Mouse (Mus musculus) midbrain, postnatal 0 days (tissue): ENCODE measurements around the gene Sspn. TPM values are rescaled to one million over a fixed set of nuclear protein-coding genes. Genes with fewer than 3 reads are reported as not detected.

Experiments
- ATAC-seq: fragments of 200-750 bp; cut with Nextera tagmentation; 2 replicates; pipeline ENCODE4 v1.8.0; 2017; ENCODE audit warnings: moderate number of reproducible peaks, mild to moderate bottlenecking, moderate TSS enrichment, moderate library complexity; ENCODE audit not compliant: low FRiP score
- DNase-seq: peaks from one replicate; pipeline ENCODE4 v3.0.0-alpha.2; 2015; ENCODE audit warnings: low spot score
- H3K27ac ChIP-seq: fragments of 300-500 bp; sonication (generic); 2 replicates; pipeline ENCODE4 v1.5.1; 2014; ENCODE audit warnings: low read depth, mild to moderate bottlenecking, low read length, mixed read lengths
- H3K27me3 ChIP-seq: fragments of 300-500 bp; sonication (generic); 2 replicates; pipeline ENCODE4 v1.6.1; 2014; ENCODE audit warnings: low read length, control low read depth, mixed read lengths; ENCODE audit not compliant: insufficient read depth
- H3K36me3 ChIP-seq: fragments of 300-500 bp; sonication (generic); 2 replicates; pipeline ENCODE4 v1.6.1; 2014; ENCODE audit warnings: low read length, control low read depth, mixed read lengths; ENCODE audit not compliant: insufficient read depth
- H3K4me1 ChIP-seq: fragments of 300-500 bp; sonication (generic); 2 replicates; pipeline ENCODE4 v1.6.1; 2014; ENCODE audit warnings: mild to moderate bottlenecking, control low read depth, antibody characterized with exemption, low read length, mixed read lengths; ENCODE audit not compliant: insufficient read depth
- H3K4me2 ChIP-seq: fragments of 300-500 bp; sonication (generic); 2 replicates; pipeline ENCODE4 v1.6.1; 2014; ENCODE audit warnings: low read depth, mild to moderate bottlenecking, low read length, mixed read lengths; ENCODE audit not compliant: poor library complexity, severe bottlenecking
- H3K4me3 ChIP-seq: fragments of 300-500 bp; sonication (generic); 2 replicates; pipeline ENCODE4 v1.5.1; 2014; ENCODE audit warnings: low read depth, mild to moderate bottlenecking, low read length, moderate library complexity
- H3K9ac ChIP-seq: fragments of 300-500 bp; sonication (generic); replicated peaks from 2 replicates; pipeline ENCODE4 v1.6.1; 2014; ENCODE audit warnings: mild to moderate bottlenecking, low read length, moderate library complexity, mixed read lengths; ENCODE audit not compliant: poor library complexity, severe bottlenecking
- H3K9me3 ChIP-seq: fragments of 300-500 bp; sonication (generic); 2 replicates; pipeline ENCODE4 v1.6.1; 2016; ENCODE audit warnings: low read length, control low read depth
- CTCF ChIP-seq: IDR thresholded peaks from 2 replicates; pipeline ENCODE4 v1.5.1; 2016; ENCODE audit warnings: antibody characterized with exemption, mild to moderate bottlenecking
- WGBS: fragments of 180-500 bp; shearing (Covaris S2); extraction: QIAGEN DNeasy Blood & Tissue Kit; methylation state at CpG from one replicate; pipeline ENCODE4 v1.1.7; 2014; 5-methylcytosine and 5-hydroxymethylcytosine counted together
- polyA plus RNA-seq: library from polyadenylated mRNA; unstranded; fragments of >200 nt; fragmentation: Nextera tagmentation; extraction: Ambion mirVana; gene quantifications from 2 replicates; pipeline ENCODE4 v1.2.1, GENCODE M21; 2015
- total RNA-seq: library from RNA; depleted of rRNA; stranded (reverse); fragments of >200 nt; gene quantifications from 2 replicates; pipeline ENCODE4 v1.2.3, GENCODE M21; 2014; rRNA removed

Sspn gene
- total and polyA plus RNA-seq, 2 experiments from 2014 or later, result 5.7 to 6.1 TPM

GRCm38 (mm10) chr6:146008450-146008981 is 77.1 kb downstream of the Sspn start:
- 39% methylated on average over 5 of the region's 5 CpGs for WGBS
- H3K27me3 ChIP-seq, result no peaks in the 10 kb centered on the region
- no peak overlapping the region for H3K4me2 ChIP-seq
- TF ChIP-seq CTCF, result peak; percentile 54
- ATAC-seq (no peak), DNase-seq (peak; percentile 73)
- H3K9me3 ChIP-seq, result no peaks in the 10 kb centered on the region
- no peak overlapping the region for H3K27ac ChIP-seq
- H3K9ac ChIP-seq, result no peak overlapping the region
- H3K4me1 ChIP-seq, result 0 out of 2 replicates have a peak, but pooled peaks cover 4% of the 10 kb centered on the region
- no peak overlapping the region for H3K4me3 ChIP-seq
- H3K36me3 ChIP-seq, result no peaks in the 10 kb centered on the region

- no peak overlapping the region for H3K9ac ChIP-seq
- no peak for ATAC-seq
- 47% methylated on average over 10 of the region's 10 CpGs for WGBS
- 0 out of 2 replicates have a peak, but pooled peaks cover 4% of the 10 kb centered on the region for H3K4me1 ChIP-seq
- no peaks in the 10 kb centered on the region for H3K9me3 ChIP-seq
- H3K27me3 ChIP-seq, result no peaks in the 10 kb centered on the region
- TF ChIP-seq CTCF, result no peak
- no peak overlapping the region for H3K27ac ChIP-seq
- H3K36me3 ChIP-seq, result no peaks in the 10 kb centered on the region
- DNase-seq, result no peak
- no peak overlapping the region for H3K4me2 ChIP-seq
- no peak overlapping the region for H3K4me3 ChIP-seq
These were observed 77.9 kb downstream of the Sspn start for GRCm38 (mm10) chr6:146009163-146009915.

GRCm38 (mm10) chr6:146010093-146010764 is 78.8 kb downstream of the Sspn start:
- WGBS, result 38% methylated on average over 12 of the region's 12 CpGs
- Histone ChIP-seq H3K4me3 (no peak overlapping the region), H3K36me3 (no peaks in the 10 kb centered on the region), H3K9me3 (no peaks in the 10 kb centered on the region), H3K27ac (peak overlapping the region; percentile 59), H3K4me1 (0 out of 2 replicates have a peak, but pooled peaks cover 4% of the 10 kb centered on the region), H3K4me2 (no peak overlapping the region), H3K9ac (no peak overlapping the region), H3K27me3 (no peaks in the 10 kb centered on the region)
- TF ChIP-seq CTCF, result no peak
- DNase-seq (peak; percentile 58), ATAC-seq (peak; percentile 57; the same call in 1 of the 2 replicates)

- no peaks in the 10 kb centered on the region for H3K9me3 ChIP-seq
- 96% methylated on average over 3 of the region's 3 CpGs for WGBS
- H3K4me3 ChIP-seq, result no peak overlapping the region
- ATAC-seq (no peak), DNase-seq (no peak)
- no peak overlapping the region for H3K9ac ChIP-seq
- no peak for TF ChIP-seq CTCF
- H3K27me3 ChIP-seq, result no peaks in the 10 kb centered on the region
- H3K4me2 ChIP-seq, result no peak overlapping the region
- H3K4me1 ChIP-seq, result 0 out of 2 replicates have a peak, but pooled peaks cover 4% of the 10 kb centered on the region
- no peaks in the 10 kb centered on the region for H3K36me3 ChIP-seq
- H3K27ac ChIP-seq, result no peak overlapping the region
These were observed 82.9 kb downstream of the Sspn start for GRCm38 (mm10) chr6:146014312-146014711.

Other genes with a start within 250 kb of the Sspn start
- gene Rassf8, start 184.9 kb upstream of the Sspn start, total RNA-seq, result 15.4 and 16.3 TPM in 2 replicates
- gene Rassf8, start 184.9 kb upstream of the Sspn start, polyA plus RNA-seq, result 4.5 and 5.6 TPM in 2 replicates
- 6.3 and 6.4 TPM in 2 replicates for gene Bhlhe41, start 66.1 kb upstream of the Sspn start, total RNA-seq
- gene Bhlhe41, start 66.1 kb upstream of the Sspn start, polyA plus RNA-seq, result 7.3 and 8.3 TPM in 2 replicates